Mouse (Mus musculus) left cerebral cortex, adult 2 months (tissue): ENCODE data around the gene Suz12. TPM values are rescaled to one million over a fixed set of nuclear protein-coding genes. Genes with fewer than 3 reads are reported as not detected.

ENCODE experiments used
- DNase-seq, 2 experiments: peaks; one replicate each; pipeline ENCODE4 v3.0.0; 2021 to 2022; ENCODE audit warnings: low spot score in 2 of 2, mixed read lengths in 1 of 2; ENCODE audit errors: extremely low spot score in 1 of 2
- H3K27ac ChIP-seq: fragments of 200-600 bp; 2 replicates; pipeline ENCODE4 v1.8.1; 2022
- H3K4me3 ChIP-seq: fragments of 200-600 bp; 2 replicates; pipeline ENCODE4 v1.8.1; 2022
- CTCF ChIP-seq: fragments of 200-600 bp; IDR thresholded peaks from 2 replicates; pipeline ENCODE4 v1.8.1; 2022; ENCODE audit warnings: antibody characterized with exemption, mild to moderate bottlenecking, moderate library complexity
- intact Hi-C: fragments of 180-260 bp; cut with DNase I; formaldehyde crosslinking; loops from one replicate; pipeline ENCODE4 v1.15.1; 2025
- total RNA-seq, 2 experiments: library from RNA; stranded (reverse); gene quantifications; 2 replicates each; pipeline ENCODE4 v1.2.3; 2021

Gene Suz12
- total RNA-seq, 2 experiments from 2014 or later: 33.4 to 34.0 TPM

GRCm38 (mm10) chr11:80080826-80081728 is 88.2 kb downstream of the Suz12 start, which contains the start of gene Crlf3:
TSS of gene Crlf3 (minus strand) at chr11:80080991.
- peak; percentile 28 for TF ChIP-seq CTCF
- peak within 1 kb of the TSS; percentile 85 for H3K4me3 ChIP-seq
- peak within 1 kb of the TSS; percentile 80 for H3K27ac ChIP-seq
- intact Hi-C loops: no loop called here
- DNase-seq: peak; percentile 85 to 90

GRCm38 (mm10) chr11:80081786-80082319 is 88.9 kb downstream of the Suz12 start:
- no peak for DNase-seq
- no peak for TF ChIP-seq CTCF
- no peak overlapping the region for H3K4me3 ChIP-seq
- 0 out of 2 replicates have a peak overlapping the region, but pooled peaks have one; percentile 60 for H3K27ac ChIP-seq
- intact Hi-C loops: no loop called here

Other genes with a start within 250 kb of the Suz12 start
- 10 to 100 TPM; 23.2 to 28.3 TPM for gene Utp6, start 30.7 kb upstream of the Suz12 start, total RNA-seq
- 10 to 100 TPM; 12.3 to 15.4 TPM for gene Crlf3, start 87.9 kb downstream of the Suz12 start, total RNA-seq
- 1 to 10 TPM; 3.1 to 3.6 TPM for gene Atad5, start 96.3 kb downstream of the Suz12 start, total RNA-seq
- 10 to 100 TPM in 1 of 2 experiments, 1 to 10 TPM in 1; 8.0 to 10.6 TPM for gene Tefm, start 149.1 kb downstream of the Suz12 start, total RNA-seq
- gene Adap2, start 161.0 kb downstream of the Suz12 start, total RNA-seq: 1 to 10 TPM; 6.2 to 9.0 TPM
- 1 to 10 TPM; 3.5 to 3.7 TPM for gene Rnf135, start 190.7 kb downstream of the Suz12 start, total RNA-seq
- gene Rhot1, start 215.9 kb downstream of the Suz12 start, total RNA-seq: 10 to 100 TPM; 70.0 to 70.1 TPM